Mouse (Mus musculus) stomach, embryonic 14.5 days (tissue): ENCODE results near the gene Gbx2. TPM values are rescaled to one million over a fixed set of nuclear protein-coding genes. Genes with fewer than 3 reads are reported as not detected.

Source experiments
- ATAC-seq: fragments of 200-750 bp; cut with Nextera tagmentation; 2 replicates; pipeline ENCODE4 v1.8.0; 2017; ENCODE audit warnings: low read depth, moderate TSS enrichment; ENCODE audit not compliant: insufficient number of reproducible peaks, insufficient read depth, low FRiP score
- H3K27ac ChIP-seq: fragments of 300-500 bp; sonication (generic); 2 replicates; pipeline ENCODE4 v1.5.1; 2014; ENCODE audit warnings: mild to moderate bottlenecking, low read length, moderate library complexity, mixed read lengths
- H3K27me3 ChIP-seq: fragments of 300-500 bp; sonication (generic); 2 replicates; pipeline ENCODE4 v1.6.1; 2014; ENCODE audit warnings: low read length, control low read depth, mixed read lengths; ENCODE audit not compliant: control insufficient read depth, insufficient read depth
- H3K36me3 ChIP-seq: fragments of 300-500 bp; sonication (generic); 2 replicates; pipeline ENCODE4 v1.6.1; 2014; ENCODE audit warnings: mild to moderate bottlenecking, control low read depth, low read length, moderate library complexity, mixed read lengths; ENCODE audit not compliant: control insufficient read depth, insufficient read depth
- H3K4me1 ChIP-seq: fragments of 300-500 bp; sonication (generic); 2 replicates; pipeline ENCODE4 v1.6.1; 2014; ENCODE audit warnings: low read length, control low read depth, mixed read lengths; ENCODE audit not compliant: control insufficient read depth, insufficient read depth
- H3K4me2 ChIP-seq: fragments of 300-500 bp; sonication (generic); replicated peaks from 2 replicates; pipeline ENCODE4 v1.6.1; 2014; ENCODE audit warnings: low read depth, low read length, control low read depth
- H3K4me3 ChIP-seq: fragments of 300-500 bp; sonication (generic); 2 replicates; pipeline ENCODE4 v1.5.1; 2014; ENCODE audit warnings: low read depth, low read length, control low read depth
- H3K9ac ChIP-seq: fragments of 300-500 bp; sonication (generic); replicated peaks from 2 replicates; pipeline ENCODE4 v1.6.1; 2014; ENCODE audit warnings: low read depth, mild to moderate bottlenecking, control low read depth, low read length, moderate library complexity, mixed read lengths
- H3K9me3 ChIP-seq: fragments of 300-500 bp; sonication (generic); 2 replicates; pipeline ENCODE4 v1.6.1; 2016; ENCODE audit warnings: low read depth, low read length, control low read depth; ENCODE audit not compliant: control insufficient read depth
- WGBS: fragments of 180-500 bp; shearing (Covaris S2); extraction: QIAGEN DNeasy Blood & Tissue Kit; methylation state at CpG from one replicate; pipeline ENCODE4 v1.1.7; 2014; 5-methylcytosine and 5-hydroxymethylcytosine counted together
- polyA plus RNA-seq: library from polyadenylated mRNA; unstranded; fragments of >200 nt; fragmentation: Nextera tagmentation; extraction: Ambion mirVana; gene quantifications from 2 replicates; pipeline ENCODE4 v1.2.1, GENCODE M21; 2014

Gene Gbx2
- polyA plus RNA-seq, 1 experiment from 2014 or later, result not detected

GRCm38 (mm10) chr1:89940961-89941524, 10.1 kb upstream of the Gbx2 start:
- Histone ChIP-seq H3K4me3 (no peak overlapping the region), H3K9me3 (no peaks in the 10 kb centered on the region), H3K9ac (no peak overlapping the region), H3K36me3 (no peaks in the 10 kb centered on the region), H3K27ac (no peak overlapping the region), H3K4me1 (no peaks in the 10 kb centered on the region), H3K4me2 (no peak overlapping the region), H3K27me3 (peaks cover 52% of the 10 kb centered on the region)
- WGBS, result 16% methylated on average over 15 of the region's 15 CpGs
- no peak for ATAC-seq

- no peaks in the 10 kb centered on the region for H3K9me3 ChIP-seq
- H3K27me3 ChIP-seq, result peaks cover 55% of the 10 kb centered on the region
- no peaks in the 10 kb centered on the region for H3K36me3 ChIP-seq
- no peak overlapping the region for H3K27ac ChIP-seq
- no peaks in the 10 kb centered on the region for H3K4me1 ChIP-seq
- WGBS, result 3% methylated on average over 34 of the region's 34 CpGs
- H3K9ac ChIP-seq, result no peak overlapping the region
- H3K4me3 ChIP-seq, result no peak overlapping the region
- peak overlapping the region; percentile 11; the same call in 1 of the 2 replicates for H3K4me2 ChIP-seq
- peak; percentile 72 for ATAC-seq
Measured at GRCm38 (mm10) chr1:89939981-89940726, 9.2 kb upstream of the Gbx2 start.

GRCm38 (mm10) chr1:89939596-89939960, 8.6 kb upstream of the Gbx2 start:
- Histone ChIP-seq H3K4me2 (no peak overlapping the region), H3K36me3 (no peaks in the 10 kb centered on the region), H3K27ac (no peak overlapping the region), H3K9ac (no peak overlapping the region), H3K4me3 (no peak overlapping the region), H3K4me1 (no peaks in the 10 kb centered on the region), H3K27me3 (peaks cover 55% of the 10 kb centered on the region), H3K9me3 (no peaks in the 10 kb centered on the region)
- 24% methylated on average over 16 of the region's 16 CpGs for WGBS
- ATAC-seq, result no peak

GRCm38 (mm10) chr1:89938884-89939595, 8.1 kb upstream of the Gbx2 start:
- peaks cover 53% of the 10 kb centered on the region for H3K27me3 ChIP-seq
- H3K4me1 ChIP-seq, result no peaks in the 10 kb centered on the region
- H3K4me2 ChIP-seq, result no peak overlapping the region
- no peaks in the 10 kb centered on the region for H3K9me3 ChIP-seq
- H3K27ac ChIP-seq, result no peak overlapping the region
- H3K4me3 ChIP-seq, result no peak overlapping the region
- no peak overlapping the region for H3K9ac ChIP-seq
- no peaks in the 10 kb centered on the region for H3K36me3 ChIP-seq
- WGBS, result 33% methylated on average over 16 of the region's 16 CpGs
- ATAC-seq, result no peak

GRCm38 (mm10) chr1:89935493-89936348, 4.7 kb upstream of the Gbx2 start:
- no peak overlapping the region for H3K9ac ChIP-seq
- H3K36me3 ChIP-seq, result no peaks in the 10 kb centered on the region
- no peak for ATAC-seq
- H3K27me3 ChIP-seq, result peaks cover 69% of the 10 kb centered on the region
- WGBS, result 3% methylated on average over 29 of the region's 29 CpGs
- no peak overlapping the region for H3K4me2 ChIP-seq
- peaks cover 5% of the 10 kb centered on the region; the same call in 1 of the 2 replicates for H3K4me1 ChIP-seq
- H3K9me3 ChIP-seq, result no peaks in the 10 kb centered on the region
- no peak overlapping the region for H3K27ac ChIP-seq
- no peak overlapping the region for H3K4me3 ChIP-seq

- peaks cover 69% of the 10 kb centered on the region for H3K27me3 ChIP-seq
- 8% methylated on average over 19 of the region's 19 CpGs for WGBS
- peaks cover 10% of the 10 kb centered on the region; the same call in 1 of the 2 replicates for H3K4me1 ChIP-seq
- no peak overlapping the region for H3K9ac ChIP-seq
- no peak overlapping the region for H3K27ac ChIP-seq
- no peaks in the 10 kb centered on the region for H3K36me3 ChIP-seq
- H3K9me3 ChIP-seq, result no peaks in the 10 kb centered on the region
- no peak overlapping the region for H3K4me3 ChIP-seq
- no peak for ATAC-seq
- no peak overlapping the region for H3K4me2 ChIP-seq
Measured at GRCm38 (mm10) chr1:89934316-89935260, 3.6 kb upstream of the Gbx2 start.

- Histone ChIP-seq H3K9ac (no peak overlapping the region), H3K27me3 (peaks cover 69% of the 10 kb centered on the region), H3K9me3 (no peaks in the 10 kb centered on the region), H3K4me2 (no peak overlapping the region), H3K27ac (no peak overlapping the region), H3K4me3 (no peak overlapping the region), H3K36me3 (no peaks in the 10 kb centered on the region), H3K4me1 (peaks cover 10% of the 10 kb centered on the region; the same call in 1 of the 2 replicates)
- ATAC-seq, result no peak
- WGBS, result 3% methylated on average over 21 of the region's 21 CpGs
Measured at GRCm38 (mm10) chr1:89933786-89934185, 2.8 kb upstream of the Gbx2 start.
